Mouse (Mus musculus) fat pad, adult 2 months (tissue): ENCODE data around the gene Zcchc14.
"Not testable (repeated sequence)": the region's sequence is repeated elsewhere in the genome, so short reads cannot be mapped to it uniquely, and the experiment has no call there.

Experiments
- DNase-seq: peaks from one replicate; pipeline ENCODE4 v3.0.0-alpha.2; 2011; ENCODE audit warnings: low read depth, low spot score; ENCODE audit errors: extremely low read depth

The Zcchc14 gene

GRCm38 (mm10) chr8:121631645-121632071 lies 21.0 kb downstream of the Zcchc14 start:
- DNase-seq, result no peak

GRCm38 (mm10) chr8:121628681-121629080 lies 24.0 kb downstream of the Zcchc14 start:
- DNase-seq, result no peak

- DNase-seq, result no peak
These were observed 29.7 kb downstream of the Zcchc14 start for GRCm38 (mm10) chr8:121623043-121623442.

- DNase-seq, result no peak
These were observed 30.8 kb downstream of the Zcchc14 start for GRCm38 (mm10) chr8:121621879-121622278.

- no peak for DNase-seq
These were observed 31.7 kb downstream of the Zcchc14 start for GRCm38 (mm10) chr8:121620801-121621516.

- DNase-seq, result peak; percentile 26
These were observed 33.2 kb downstream of the Zcchc14 start for GRCm38 (mm10) chr8:121619401-121619995.

- DNase-seq, result no peak
These were observed 39.3 kb downstream of the Zcchc14 start for GRCm38 (mm10) chr8:121613419-121613818.

GRCm38 (mm10) chr8:121609916-121610315 lies 42.8 kb downstream of the Zcchc14 start:
- no peak for DNase-seq

GRCm38 (mm10) chr8:121609251-121609650 lies 43.5 kb downstream of the Zcchc14 start:
- DNase-seq, result no peak

- DNase-seq, result no peak
These were observed 45.0 kb downstream of the Zcchc14 start for GRCm38 (mm10) chr8:121607661-121608060.

GRCm38 (mm10) chr8:121603801-121604200 lies 48.9 kb downstream of the Zcchc14 start:
- DNase-seq, result no peak

- no peak for DNase-seq
These were observed 49.8 kb downstream of the Zcchc14 start for GRCm38 (mm10) chr8:121602860-121603259.

- no peak for DNase-seq
These were observed 50.3 kb downstream of the Zcchc14 start for GRCm38 (mm10) chr8:121602411-121602810.

GRCm38 (mm10) chr8:121599842-121600241 lies 52.9 kb downstream of the Zcchc14 start:
- DNase-seq, result no peak

- no peak for DNase-seq
These were observed 53.8 kb downstream of the Zcchc14 start for GRCm38 (mm10) chr8:121598892-121599291.

GRCm38 (mm10) chr8:121598190-121598589 lies 54.5 kb downstream of the Zcchc14 start:
- no peak for DNase-seq

- not testable (repeated sequence) for DNase-seq
These were observed 55.2 kb downstream of the Zcchc14 start for GRCm38 (mm10) chr8:121597492-121597891.

- no peak for DNase-seq
These were observed 58.7 kb downstream of the Zcchc14 start for GRCm38 (mm10) chr8:121593983-121594382.

- no peak for DNase-seq
These were observed 59.4 kb downstream of the Zcchc14 start for GRCm38 (mm10) chr8:121593293-121593692.

GRCm38 (mm10) chr8:121591178-121592066 lies 61.3 kb downstream of the Zcchc14 start:
- DNase-seq, result no peak
